Mouse (Mus musculus) central nervous system, embryonic 11.5 days (tissue): ENCODE data around the gene Vmn1r4. TPM values are rescaled to one million over a fixed set of nuclear protein-coding genes. Genes with fewer than 3 reads are reported as not detected.

Experiments
- polyA plus RNA-seq: library from polyadenylated mRNA; depleted of rRNA; stranded (reverse); fragments of >200 nt; gene quantifications from 2 replicates; pipeline ENCODE4 v1.2.3, GENCODE M21; 2012; rRNA removed

Vmn1r4 gene
- polyA plus RNA-seq = 0.36 and 0.39 TPM in 2 replicates

GRCm38 (mm10) chr6:56923726-56924707 lies at the start of gene Vmn1r4, which contains the start of gene Nt5c3:
Gene Vmn1r4, plus strand, starts transcription at chr6:56924015.
Gene Nt5c3, minus strand, starts transcription at chr6:56923932.

GRCm38 (mm10) chr6:56969973-56970372 lies 46.2 kb downstream of the Vmn1r4 start, which contains the start of gene Vmn1r5:
Gene Vmn1r5, plus strand, starts transcription at chr6:56970273.

GRCm38 (mm10) chr6:56996943-56997342 lies 73.1 kb downstream of the Vmn1r4 start, which contains the start of gene Vmn1r6:
Gene Vmn1r6, plus strand, starts transcription at chr6:56997243.

Other genes starting within 250 kb of the Vmn1r4 start
- gene Lsm5, start 219.3 kb upstream of the Vmn1r4 start, polyA plus RNA-seq = 76.8 and 181 TPM in 2 replicates
- gene Avl9, start 209.1 kb upstream of the Vmn1r4 start, polyA plus RNA-seq = 14.7 and 18.7 TPM in 2 replicates
- gene Kbtbd2, start 126.2 kb upstream of the Vmn1r4 start, polyA plus RNA-seq = 27.7 and 36.0 TPM in 2 replicates
- 61.5 and 78.9 TPM in 2 replicates for gene Fkbp9, start 92.0 kb upstream of the Vmn1r4 start, polyA plus RNA-seq
- gene Nt5c3, start 83 bp upstream of the Vmn1r4 start, polyA plus RNA-seq = 27.7 and 40.0 TPM in 2 replicates
- gene Vmn1r5, start 46.3 kb downstream of the Vmn1r4 start, polyA plus RNA-seq = not detected in 2 replicates
- not detected in 2 replicates for gene Vmn1r6, start 73.2 kb downstream of the Vmn1r4 start, polyA plus RNA-seq
- not detected in 2 replicates for gene Vmn1r7, start 101.3 kb downstream of the Vmn1r4 start, polyA plus RNA-seq
- not detected in 2 replicates for gene Vmn1r8, start 108.3 kb downstream of the Vmn1r4 start, polyA plus RNA-seq
- gene Vmn1r9, start 142.8 kb downstream of the Vmn1r4 start, polyA plus RNA-seq = not detected in 2 replicates
- gene Vmn1r10, start 185.4 kb downstream of the Vmn1r4 start, polyA plus RNA-seq = not detected in 2 replicates
- gene Vmn1r11, start 209.4 kb downstream of the Vmn1r4 start, polyA plus RNA-seq = not detected in 2 replicates
- gene Vmn1r12, start 232.9 kb downstream of the Vmn1r4 start, polyA plus RNA-seq = not detected in 2 replicates